Mouse (Mus musculus): ENCODE data around the gene Plekhb1.

Gene Plekhb1

GRCm38 (mm10) chr7:100656739-100657138 lies 5.5 kb downstream of the Plekhb1 start:
- DNase-seq: no peak

GRCm38 (mm10) chr7:100654441-100654840 lies 7.8 kb downstream of the Plekhb1 start:
- DNase-seq: no peak

- DNase-seq: no peak
These were observed 8.5 kb downstream of the Plekhb1 start for GRCm38 (mm10) chr7:100653480-100654266.

- no peak for DNase-seq
These were observed 11.2 kb downstream of the Plekhb1 start for GRCm38 (mm10) chr7:100651011-100651410.

- DNase-seq: no peak
These were observed 11.8 kb downstream of the Plekhb1 start for GRCm38 (mm10) chr7:100650421-100650820.

- no peak for DNase-seq
These were observed 12.4 kb downstream of the Plekhb1 start for GRCm38 (mm10) chr7:100649826-100650225.

GRCm38 (mm10) chr7:100649095-100649494 lies 13.1 kb downstream of the Plekhb1 start:
- no peak for DNase-seq

GRCm38 (mm10) chr7:100645147-100645546 lies 17.1 kb downstream of the Plekhb1 start:
- peak; percentile 36 for DNase-seq

- DNase-seq: no peak
These were observed 19.8 kb downstream of the Plekhb1 start for GRCm38 (mm10) chr7:100642413-100642812.

GRCm38 (mm10) chr7:100637657-100638056 lies 24.6 kb downstream of the Plekhb1 start:
- peak; percentile 42 for DNase-seq

GRCm38 (mm10) chr7:100624538-100624937 lies 37.7 kb downstream of the Plekhb1 start:
- no peak for DNase-seq

- no peak for DNase-seq
These were observed 39.9 kb downstream of the Plekhb1 start for GRCm38 (mm10) chr7:100622277-100622676.

- DNase-seq: no peak
These were observed 45.9 kb downstream of the Plekhb1 start for GRCm38 (mm10) chr7:100616121-100616857.

- DNase-seq: no peak
These were observed 53.3 kb downstream of the Plekhb1 start for GRCm38 (mm10) chr7:100608910-100609309.

GRCm38 (mm10) chr7:100608130-100608741 lies 54.0 kb downstream of the Plekhb1 start, which contains the start of gene Mrpl48:
Mrpl48 (minus strand) TSS chr7:100608301.
- peak; percentile 18 for DNase-seq

GRCm38 (mm10) chr7:100607214-100608129 lies 54.7 kb downstream of the Plekhb1 start, which contains the start of gene Rab6a:
Rab6a (plus strand) TSS chr7:100607410.
- peak; percentile 91 for DNase-seq

GRCm38 (mm10) chr7:100600211-100600610 lies 62.0 kb downstream of the Plekhb1 start:
- no peak for DNase-seq

- DNase-seq: no peak
These were observed 68.9 kb downstream of the Plekhb1 start for GRCm38 (mm10) chr7:100593349-100593748.
